Mouse (Mus musculus): ENCODE results near the gene Fam161a. TPM values are rescaled to one million over a fixed set of nuclear protein-coding genes. Genes with fewer than 3 reads are reported as not detected.

Fam161a gene
- total RNA-seq, 1 experiment, result 3.7 TPM

GRCm38 (mm10) chr11:22990393-22991126 is 16.8 kb upstream of the Fam161a start, which contains the start of gene Cct4:
Gene Cct4, plus strand, starts transcription at chr11:22990519.
- Histone ChIP-seq H3K27ac (ENCODE audit: insufficient read depth, low read depth, low read length, poor library complexity, severe bottlenecking) (peak within 1 kb of the TSS; percentile 89), H3K4me3 (ENCODE audit: insufficient read depth in 1 of 2, low read depth in 1 of 2, low read length in 2 of 2, poor library complexity in 1 of 2, severe bottlenecking in 1 of 2) (peak within 1 kb of the TSS; percentile 73 to 90), H3K36me3 (ENCODE audit: control insufficient read depth, insufficient read depth, low read length, poor library complexity, severe bottlenecking) (peaks cover 20% of the 10 kb centered on the region), H3K9ac (ENCODE audit: insufficient read depth, low read depth, low read length, poor library complexity, severe bottlenecking) (peak within 1 kb of the TSS; percentile 87), H3K9me3 (ENCODE audit: control insufficient read depth, insufficient read depth, low read depth, low read length) (no peaks in the 10 kb centered on the region), H3K4me1 (ENCODE audit: control insufficient read depth in 2 of 2, insufficient read depth in 2 of 2, low read length in 2 of 2, poor library complexity in 1 of 2) (0 out of 4 replicates have a peak, but pooled peaks cover 0 to 2% of the 10 kb centered on the region in 2 experiments)
- no peak for DNase-seq (ENCODE audit: low read depth, low spot score)
- in situ Hi-C loops (cut with MboI; ENCODE audit: low sequenced_read_pairs in 2 of 2, unreplicated experiment in 2 of 2), result no loop called here
- TF ChIP-seq MAFK (IDR thresholded peaks at IDR 0.05; ENCODE audit: insufficient read depth, low read depth, low read length) (no peak), CHD2 (IDR thresholded peaks at IDR 0.05; ENCODE audit: low read depth, low read length) (no peak), HCFC1 (IDR thresholded peaks at IDR 0.05; ENCODE audit: borderline replicate concordance, insufficient read depth, low read length) (peak; percentile 82)

GRCm38 (mm10) chr11:22991218-22991835 is 16.0 kb upstream of the Fam161a start:
- Histone ChIP-seq H3K9me3 (ENCODE audit: control insufficient read depth, insufficient read depth, low read depth, low read length) (no peaks in the 10 kb centered on the region), H3K4me1 (ENCODE audit: control insufficient read depth in 2 of 2, insufficient read depth in 2 of 2, low read length in 2 of 2, poor library complexity in 1 of 2) (0 out of 4 replicates have a peak, but pooled peaks cover 0 to 2% of the 10 kb centered on the region in 2 experiments), H3K4me3 (ENCODE audit: insufficient read depth in 1 of 2, low read depth in 1 of 2, low read length in 2 of 2, poor library complexity in 1 of 2, severe bottlenecking in 1 of 2) (peak overlapping the region; percentile 73 to 90), H3K27ac (ENCODE audit: insufficient read depth, low read depth, low read length, poor library complexity, severe bottlenecking) (no peak overlapping the region), H3K9ac (ENCODE audit: insufficient read depth, low read depth, low read length, poor library complexity, severe bottlenecking) (peak overlapping the region; percentile 87), H3K36me3 (ENCODE audit: control insufficient read depth, insufficient read depth, low read length, poor library complexity, severe bottlenecking) (peaks cover 22% of the 10 kb centered on the region)
- TF ChIP-seq CHD2 (IDR thresholded peaks at IDR 0.05; ENCODE audit: low read depth, low read length), result no peak
- TF ChIP-seq ZNF384 (IDR thresholded peaks at IDR 0.05; ENCODE audit: low read depth, low read length), result no peak
- DNase-seq (ENCODE audit: low read depth, low spot score), result no peak
- in situ Hi-C loops (cut with MboI; ENCODE audit: low sequenced_read_pairs in 2 of 2, unreplicated experiment in 2 of 2), result no loop called here

GRCm38 (mm10) chr11:22994271-22994670 is 13.1 kb upstream of the Fam161a start:
- in situ Hi-C loops (cut with MboI; ENCODE audit: low sequenced_read_pairs in 2 of 2, unreplicated experiment in 2 of 2), result no loop called here
- H3K36me3 ChIP-seq (ENCODE audit: control insufficient read depth, insufficient read depth, low read length, poor library complexity, severe bottlenecking), result peaks cover 30% of the 10 kb centered on the region
- no peaks in the 10 kb centered on the region for H3K9me3 ChIP-seq (ENCODE audit: control insufficient read depth, insufficient read depth, low read depth, low read length)
- TF ChIP-seq ZNF384 (IDR thresholded peaks at IDR 0.05; ENCODE audit: low read depth, low read length) (no peak), CHD2 (IDR thresholded peaks at IDR 0.05; ENCODE audit: low read depth, low read length) (no peak)
- H3K4me3 ChIP-seq (ENCODE audit: insufficient read depth in 1 of 2, low read depth in 1 of 2, low read length in 2 of 2, poor library complexity in 1 of 2, severe bottlenecking in 1 of 2), result no peak overlapping the region
- no peak overlapping the region for H3K9ac ChIP-seq (ENCODE audit: insufficient read depth, low read depth, low read length, poor library complexity, severe bottlenecking)
- DNase-seq (ENCODE audit: low read depth, low spot score), result no peak
- no peak overlapping the region for H3K27ac ChIP-seq (ENCODE audit: insufficient read depth, low read depth, low read length, poor library complexity, severe bottlenecking)
- 0 out of 4 replicates have a peak, but pooled peaks cover 0 to 2% of the 10 kb centered on the region in 2 experiments for H3K4me1 ChIP-seq (ENCODE audit: control insufficient read depth in 2 of 2, insufficient read depth in 2 of 2, low read length in 2 of 2, poor library complexity in 1 of 2)

GRCm38 (mm10) chr11:22995461-22995860 is 11.9 kb upstream of the Fam161a start:
- in situ Hi-C loops (cut with MboI; ENCODE audit: low sequenced_read_pairs in 2 of 2, unreplicated experiment in 2 of 2), result loop anchor here in 1 of 2 experiments (5.0 kb wide), 1 partner anchor 277 kb away; no protein-coding TSS in a partner anchor
- Histone ChIP-seq H3K4me1 (ENCODE audit: control insufficient read depth in 2 of 2, insufficient read depth in 2 of 2, low read length in 2 of 2, poor library complexity in 1 of 2) (0 out of 4 replicates have a peak, but pooled peaks cover 0 to 2% of the 10 kb centered on the region in 2 experiments), H3K27ac (ENCODE audit: insufficient read depth, low read depth, low read length, poor library complexity, severe bottlenecking) (no peak overlapping the region), H3K36me3 (ENCODE audit: control insufficient read depth, insufficient read depth, low read length, poor library complexity, severe bottlenecking) (peaks cover 39% of the 10 kb centered on the region), H3K4me3 (ENCODE audit: insufficient read depth in 1 of 2, low read depth in 1 of 2, low read length in 2 of 2, poor library complexity in 1 of 2, severe bottlenecking in 1 of 2) (no peak overlapping the region), H3K9ac (ENCODE audit: insufficient read depth, low read depth, low read length, poor library complexity, severe bottlenecking) (no peak overlapping the region), H3K9me3 (ENCODE audit: control insufficient read depth, insufficient read depth, low read depth, low read length) (no peaks in the 10 kb centered on the region)
- TF ChIP-seq MAFK (IDR thresholded peaks at IDR 0.05; ENCODE audit: insufficient read depth, low read depth, low read length), result no peak
- TF ChIP-seq ZNF384 (IDR thresholded peaks at IDR 0.05; ENCODE audit: low read depth, low read length), result no peak
- no peak for TF ChIP-seq ZC3H11A (IDR thresholded peaks at IDR 0.05; ENCODE audit: borderline replicate concordance, low read depth, low read length)
- TF ChIP-seq CHD2 (IDR thresholded peaks at IDR 0.05; ENCODE audit: low read depth, low read length), result no peak
- no peak for TF ChIP-seq HCFC1 (IDR thresholded peaks at IDR 0.05; ENCODE audit: borderline replicate concordance, insufficient read depth, low read length)
- no peak for DNase-seq (ENCODE audit: low read depth, low spot score)

Data from ES-E14 (cell line).